10 mouse cellular contexts compared by ENCODE assay signal in the genomic region with DNA sequence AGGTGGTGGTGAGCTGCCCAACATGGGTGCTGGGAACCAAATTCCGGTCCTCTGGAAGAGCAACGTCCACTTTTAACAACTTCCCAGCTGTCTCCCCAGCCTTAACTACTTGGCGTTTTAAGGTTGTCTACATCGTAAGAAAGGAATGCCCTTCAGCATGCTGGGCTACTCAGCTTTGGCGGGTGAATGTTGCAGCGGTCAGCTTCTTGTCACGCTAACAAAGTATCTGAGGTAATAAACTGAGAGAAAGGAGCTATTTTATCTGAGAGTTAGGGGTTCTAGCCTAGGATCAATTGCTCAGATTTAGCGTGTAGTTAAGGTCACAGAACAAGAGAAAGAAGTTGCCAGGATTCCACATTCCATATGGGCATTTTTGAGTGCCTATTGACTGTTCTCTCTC. TPM values are rescaled to one million over a fixed set of nuclear protein-coding genes. Genes with fewer than 3 reads are reported as not detected.
DNase-seq lines count a peak whose midpoint lies in the region; ATAC-seq lines count a peak whose summit lies in the region.
"Had no signal": no experiment of that assay in that cellular context is flagged by ENCODE, and none has a peak within 500 bp of the region (broad histone marks: within the 10 kb centered on the region; RNA-seq: fewer than 3 reads in every experiment).

No protein-coding gene starts in this region.

- H3K27me3 ChIP-seq in kidney, embryonic 14.5 days (ENCODE audit: control insufficient read depth, insufficient read depth, low read length), result no peaks in the 10 kb centered on the region
- no peaks in the 10 kb centered on the region for H3K27me3 ChIP-seq in embryonic facial prominence, embryonic 15.5 days
- H3K27me3 ChIP-seq in midbrain, embryonic 14.5 days (ENCODE audit: control insufficient read depth, insufficient read depth, low read length), result no peaks in the 10 kb centered on the region

- DNase-seq in kidney, postnatal 25 days, result no peak
- peak; percentile 60 for DNase-seq in R1 (ENCODE audit: low read depth, low spot score)
- DNase-seq in midbrain, embryonic 14.5 days, result no peak
- DNase-seq in adrenal gland, postnatal 4 days (ENCODE audit: low spot score in 2 of 2), result no peak
- DNase-seq in spleen, adult 12 weeks (ENCODE audit: low spot score), result no peak

- H3K4me1 ChIP-seq in kidney, embryonic 14.5 days (ENCODE audit: control insufficient read depth, insufficient read depth, low read length), result 0 out of 2 replicates have a peak, but pooled peaks cover 8% of the 10 kb centered on the region
- H3K4me1 ChIP-seq in embryonic facial prominence, embryonic 15.5 days, result peaks cover 24% of the 10 kb centered on the region
- H3K4me1 ChIP-seq in midbrain, embryonic 14.5 days (ENCODE audit: control insufficient read depth, insufficient read depth, low read length), result peaks cover 23% of the 10 kb centered on the region

- H3K9me3 ChIP-seq in kidney, embryonic 14.5 days (ENCODE audit: control insufficient read depth, low read length), result no peaks in the 10 kb centered on the region
- no peaks in the 10 kb centered on the region for H3K9me3 ChIP-seq in embryonic facial prominence, embryonic 15.5 days (replicated peaks)
- H3K9me3 ChIP-seq in midbrain, embryonic 14.5 days (ENCODE audit: control insufficient read depth, low read length), result no peaks in the 10 kb centered on the region

- no peak overlapping the region for H3K4me2 ChIP-seq in kidney, embryonic 14.5 days (replicated peaks; ENCODE audit: low read depth, low read length)
- H3K4me2 ChIP-seq in embryonic facial prominence, embryonic 15.5 days (replicated peaks), result no peak overlapping the region
- no peak overlapping the region for H3K4me2 ChIP-seq in midbrain, embryonic 14.5 days (ENCODE audit: low read length)

- no peak overlapping the region for H3K4me3 ChIP-seq in kidney, embryonic 14.5 days (ENCODE audit: low read length)
- H3K4me3 ChIP-seq in embryonic facial prominence, embryonic 15.5 days (replicated peaks), result no peak overlapping the region
- no peak overlapping the region for H3K4me3 ChIP-seq in midbrain, embryonic 14.5 days (replicated peaks; ENCODE audit: low read depth, low read length)
- H3K4me3 ChIP-seq: erythroblast, embryonic 14.5 days had no signal

- no peak overlapping the region for H3K9ac ChIP-seq in kidney, embryonic 14.5 days (ENCODE audit: low read depth, low read length)
- no peak overlapping the region for H3K9ac ChIP-seq in embryonic facial prominence, embryonic 15.5 days
- H3K9ac ChIP-seq in midbrain, embryonic 14.5 days (replicated peaks; ENCODE audit: low read length), result no peak overlapping the region

- H3K36me3 ChIP-seq in kidney, embryonic 14.5 days (ENCODE audit: control insufficient read depth, insufficient read depth, low read length), result no peaks in the 10 kb centered on the region; the same call in 1 of the 2 replicates
- no peaks in the 10 kb centered on the region for H3K36me3 ChIP-seq in embryonic facial prominence, embryonic 15.5 days
- 0 out of 2 replicates have a peak, but pooled peaks cover 6% of the 10 kb centered on the region for H3K36me3 ChIP-seq in midbrain, embryonic 14.5 days (ENCODE audit: control insufficient read depth, insufficient read depth, low read length)

- 74% methylated on average over 8 of the region's 8 CpGs for WGBS in kidney, embryonic 14.5 days
- 70% methylated on average over 8 of the region's 8 CpGs for WGBS in embryonic facial prominence, embryonic 15.5 days
- WGBS in midbrain, embryonic 14.5 days, result 89% methylated on average over 8 of the region's 8 CpGs

- no peak for ATAC-seq in kidney, embryonic 14.5 days (ENCODE audit: low FRiP score, low TSS enrichment)
- no peak for ATAC-seq in embryonic facial prominence, embryonic 15.5 days (ENCODE audit: insufficient number of reproducible peaks, low FRiP score, low TSS enrichment, low read depth)
- ATAC-seq in midbrain, embryonic 14.5 days (ENCODE audit: low FRiP score, low TSS enrichment), result no peak

- H3K27ac ChIP-seq in kidney, embryonic 14.5 days (ENCODE audit: low read depth, low read length), result peak overlapping the region; percentile 71; the same call in 1 of the 2 replicates
- peak overlapping the region; percentile 94 for H3K27ac ChIP-seq in embryonic facial prominence, embryonic 15.5 days (replicated peaks)
- peak overlapping the region; percentile 82 for H3K27ac ChIP-seq in midbrain, embryonic 14.5 days (replicated peaks; ENCODE audit: low read depth, low read length)

RNA-seq across cellular contexts. Expression of a gene that starts 59.4 kb away (rescaled TPM):
- polyA plus RNA-seq in kidney, embryonic 14.5 days (2014; fragmentation: Nextera tagmentation; extraction: Ambion mirVana), result not detected in 2 replicates
- polyA plus RNA-seq in embryonic facial prominence, embryonic 15.5 days (2015; fragmentation: Nextera tagmentation; extraction: Ambion mirVana), result 0.09 and 0.15 TPM in 2 replicates
- polyA plus RNA-seq in midbrain, embryonic 14.5 days (2014; fragmentation: Nextera tagmentation; extraction: Ambion mirVana), result 0.12 TPM in 2 replicates
- 10 to 100 TPM; 23.7 to 24.4 TPM for total RNA-seq in adrenal gland, postnatal 4 days (2021)
- total RNA-seq: hematopoietic stem cell, adult 5-6 weeks had no signal
- polyA plus RNA-seq: erythroblast, embryonic 14.5 days; limb, embryonic 11.5 days had no signal
